Mouse (Mus musculus) CH12.LX (cell line): Measurements from ENCODE around the gene Clec1a.

ENCODE experiments used
- CTCF ChIP-seq, 2 experiments: IDR thresholded peaks in 1 of 2; conservative IDR thresholded peaks in 1 of 2; 2 replicates each; pipeline ENCODE4 v1.5.1; 2011 to 2012; ENCODE audit warnings: low read depth in 2 of 2, low read length in 2 of 2, improper control_type of control experiment in 1 of 2, inconsistent platforms in 1 of 2, mild to moderate bottlenecking in 1 of 2, moderate library complexity in 1 of 2
- SMC3 ChIP-seq: IDR thresholded peaks from 2 replicates; pipeline ENCODE4 v1.6.1; 2011; ENCODE audit warnings: low read depth, low read length, improper control_type of control experiment

GRCm38 (mm10) chr6:129494924-129495323, 43.1 kb upstream of the Clec1a start:
- TF ChIP-seq CTCF (conservative IDR thresholded peaks at IDR 0.05 in 1 of 2, IDR thresholded peaks at IDR 0.05 in 1 of 2; ENCODE audit: low read depth in 2 of 2, low read length in 2 of 2) = no peak
- no peak for TF ChIP-seq SMC3
